Mouse (Mus musculus) neural tube, embryonic 14.5 days (tissue): ENCODE measurements around the gene Fam92b. TPM values are rescaled to one million over a fixed set of nuclear protein-coding genes. Genes with fewer than 3 reads are reported as not detected.

Experiments
- ATAC-seq: fragments of 200-750 bp; cut with Nextera tagmentation; 2 replicates; pipeline ENCODE4 v1.8.0; 2017; ENCODE audit warnings: low read depth, mild to moderate bottlenecking, moderate TSS enrichment, moderate library complexity
- H3K27ac ChIP-seq: fragments of 300-500 bp; sonication (generic); 2 replicates; pipeline ENCODE4 v1.5.1; 2014; ENCODE audit warnings: low read depth, mild to moderate bottlenecking, control low read depth, low read length, moderate library complexity, mixed read lengths
- H3K27me3 ChIP-seq: fragments of 300-500 bp; sonication (generic); 2 replicates; pipeline ENCODE4 v1.6.1; 2014; ENCODE audit warnings: low read length; ENCODE audit not compliant: control insufficient read depth, insufficient read depth
- H3K36me3 ChIP-seq: fragments of 300-500 bp; sonication (generic); 2 replicates; pipeline ENCODE4 v1.6.1; 2014; ENCODE audit warnings: low read length, mixed read lengths; ENCODE audit not compliant: control insufficient read depth, insufficient read depth
- H3K4me1 ChIP-seq: fragments of 300-500 bp; sonication (generic); 2 replicates; pipeline ENCODE4 v1.6.1; 2014; ENCODE audit warnings: low read length; ENCODE audit not compliant: control insufficient read depth, insufficient read depth
- H3K4me2 ChIP-seq: fragments of 300-500 bp; sonication (generic); 2 replicates; pipeline ENCODE4 v1.6.1; 2014; ENCODE audit warnings: mild to moderate bottlenecking, low read depth, low read length, control low read depth
- H3K4me3 ChIP-seq: fragments of 300-500 bp; sonication (generic); 2 replicates; pipeline ENCODE4 v1.5.1; 2014; ENCODE audit warnings: low read depth, low read length, control low read depth, mixed read lengths
- H3K9ac ChIP-seq: fragments of 300-500 bp; sonication (generic); replicated peaks from 2 replicates; pipeline ENCODE4 v1.6.1; 2014; ENCODE audit warnings: low read depth, mild to moderate bottlenecking, control low read depth, low read length, mixed read lengths
- H3K9me3 ChIP-seq: fragments of 300-500 bp; sonication (generic); 2 replicates; pipeline ENCODE4 v1.6.1; 2016; ENCODE audit warnings: low read length; ENCODE audit not compliant: control insufficient read depth
- WGBS: fragments of 180-500 bp; shearing (Covaris S2); extraction: QIAGEN DNeasy Blood & Tissue Kit; methylation state at CpG from one replicate; pipeline ENCODE4 v1.1.7; 2014; 5-methylcytosine and 5-hydroxymethylcytosine counted together
- polyA plus RNA-seq: library from polyadenylated mRNA; unstranded; fragments of >200 nt; fragmentation: Nextera tagmentation; extraction: Ambion mirVana; gene quantifications from 2 replicates; pipeline ENCODE4 v1.2.1, GENCODE M21; 2014

The Fam92b gene
- polyA plus RNA-seq, 1 experiment from 2014 or later, result 1.7 TPM

GRCm38 (mm10) chr8:120118847-120119246, 58.4 kb downstream of the Fam92b start:
- Histone ChIP-seq H3K27ac (no peak overlapping the region), H3K36me3 (no peaks in the 10 kb centered on the region), H3K9ac (no peak overlapping the region), H3K4me2 (no peak overlapping the region), H3K4me3 (no peak overlapping the region), H3K27me3 (no peaks in the 10 kb centered on the region), H3K9me3 (no peaks in the 10 kb centered on the region), H3K4me1 (peaks cover 4% of the 10 kb centered on the region; the same call in 1 of the 2 replicates)
- no peak for ATAC-seq
- WGBS, result 85% methylated on average over 5 of the region's 5 CpGs

- Histone ChIP-seq H3K9me3 (no peaks in the 10 kb centered on the region), H3K4me1 (peaks cover 5% of the 10 kb centered on the region; the same call in 1 of the 2 replicates), H3K27me3 (no peaks in the 10 kb centered on the region), H3K36me3 (no peaks in the 10 kb centered on the region), H3K27ac (no peak overlapping the region), H3K9ac (no peak overlapping the region), H3K4me3 (no peak overlapping the region), H3K4me2 (no peak overlapping the region)
- ATAC-seq, result no peak
- WGBS, result 85% methylated on average over 9 of the region's 9 CpGs
Observed at GRCm38 (mm10) chr8:120118162-120118561, 59.1 kb downstream of the Fam92b start.

- peaks cover 8% of the 10 kb centered on the region; the same call in 1 of the 2 replicates for H3K4me1 ChIP-seq
- H3K4me3 ChIP-seq, result no peak overlapping the region
- 72% methylated on average over 7 of the region's 7 CpGs for WGBS
- H3K9ac ChIP-seq, result no peak overlapping the region
- no peak overlapping the region for H3K4me2 ChIP-seq
- no peaks in the 10 kb centered on the region for H3K27me3 ChIP-seq
- no peak overlapping the region for H3K27ac ChIP-seq
- no peak for ATAC-seq
- H3K36me3 ChIP-seq, result no peaks in the 10 kb centered on the region
- no peaks in the 10 kb centered on the region for H3K9me3 ChIP-seq
Observed at GRCm38 (mm10) chr8:120116600-120116999, 60.7 kb downstream of the Fam92b start.

Other genes starting within 250 kb of the Fam92b start
- 0.36 and 1.9 TPM in 2 replicates for gene Crispld2, start 185.0 kb downstream of the Fam92b start, polyA plus RNA-seq
- 21.3 and 26.2 TPM in 2 replicates for gene Zdhhc7, start 76.0 kb downstream of the Fam92b start, polyA plus RNA-seq
- gene 6430548M08Rik, start 63.3 kb downstream of the Fam92b start, polyA plus RNA-seq, result 35.3 and 36.9 TPM in 2 replicates
- 19.2 and 23.3 TPM in 2 replicates for gene Gse1, start 51.0 kb upstream of the Fam92b start, polyA plus RNA-seq